Mouse (Mus musculus) kidney, postnatal 0 days (tissue): ENCODE data around the gene Snrpn. TPM values are rescaled to one million over a fixed set of nuclear protein-coding genes. Genes with fewer than 3 reads are reported as not detected.
"Not testable (repeated sequence)": the region's sequence is repeated elsewhere in the genome, so short reads cannot be mapped to it uniquely, and the experiment has no call there.

Experiments
- ATAC-seq: fragments of 200-750 bp; cut with Nextera tagmentation; replicated peaks from 2 replicates; pipeline ENCODE4 v1.8.0; 2017; ENCODE audit warnings: low read depth, moderate number of reproducible peaks, moderate TSS enrichment, moderate library complexity; ENCODE audit not compliant: low FRiP score
- DNase-seq: peaks from one replicate; pipeline ENCODE4 v3.0.0-alpha.2; 2016; ENCODE audit warnings: low spot score
- H3K27ac ChIP-seq: fragments of 300-500 bp; sonication (generic); 2 replicates; pipeline ENCODE4 v1.5.1; 2014; ENCODE audit warnings: mild to moderate bottlenecking
- H3K27me3 ChIP-seq: fragments of 300-500 bp; sonication (generic); 2 replicates; pipeline ENCODE4 v1.6.1; 2014; ENCODE audit warnings: low read length, mixed read lengths; ENCODE audit not compliant: insufficient read depth
- H3K36me3 ChIP-seq: fragments of 300-500 bp; sonication (generic); 2 replicates; pipeline ENCODE4 v1.6.1; 2014; ENCODE audit warnings: low read length, mixed read lengths; ENCODE audit not compliant: insufficient read depth
- H3K4me1 ChIP-seq: fragments of 300-500 bp; sonication (generic); replicated peaks from 2 replicates; pipeline ENCODE4 v1.6.1; 2014; ENCODE audit warnings: antibody characterized with exemption, low read length, mixed read lengths; ENCODE audit not compliant: insufficient read depth
- H3K4me2 ChIP-seq: fragments of 300-500 bp; sonication (generic); 2 replicates; pipeline ENCODE4 v1.6.1; 2014; ENCODE audit warnings: mild to moderate bottlenecking, low read length, moderate library complexity, mixed read lengths
- H3K4me3 ChIP-seq: fragments of 300-500 bp; sonication (generic); replicated peaks from 2 replicates; pipeline ENCODE4 v1.5.1; 2014; ENCODE audit warnings: low read depth, low read length
- H3K9ac ChIP-seq: fragments of 300-500 bp; sonication (generic); 2 replicates; pipeline ENCODE4 v1.6.1; 2014; ENCODE audit warnings: low read depth, low read length
- H3K9me3 ChIP-seq: fragments of 300-500 bp; sonication (generic); replicated peaks from 2 replicates; pipeline ENCODE4 v1.6.1; 2016; ENCODE audit warnings: low read length, inconsistent platforms, mixed read lengths
- CTCF ChIP-seq: IDR thresholded peaks from 2 replicates; pipeline ENCODE4 v1.5.1; 2016; ENCODE audit warnings: antibody characterized with exemption, low read depth, mild to moderate bottlenecking, moderate library complexity
- WGBS: fragments of 180-500 bp; shearing (Covaris S2); extraction: QIAGEN DNeasy Blood & Tissue Kit; methylation state at CpG from one replicate; pipeline ENCODE4 v1.1.7; 2014; 5-methylcytosine and 5-hydroxymethylcytosine counted together
- polyA plus RNA-seq: library from polyadenylated mRNA; unstranded; fragments of >200 nt; fragmentation: Nextera tagmentation; extraction: Ambion mirVana; gene quantifications from 2 replicates; pipeline ENCODE4 v1.2.1, GENCODE M21; 2015

Snrpn gene
- 26.1 and 30.5 TPM in 2 replicates for polyA plus RNA-seq

DNA sequence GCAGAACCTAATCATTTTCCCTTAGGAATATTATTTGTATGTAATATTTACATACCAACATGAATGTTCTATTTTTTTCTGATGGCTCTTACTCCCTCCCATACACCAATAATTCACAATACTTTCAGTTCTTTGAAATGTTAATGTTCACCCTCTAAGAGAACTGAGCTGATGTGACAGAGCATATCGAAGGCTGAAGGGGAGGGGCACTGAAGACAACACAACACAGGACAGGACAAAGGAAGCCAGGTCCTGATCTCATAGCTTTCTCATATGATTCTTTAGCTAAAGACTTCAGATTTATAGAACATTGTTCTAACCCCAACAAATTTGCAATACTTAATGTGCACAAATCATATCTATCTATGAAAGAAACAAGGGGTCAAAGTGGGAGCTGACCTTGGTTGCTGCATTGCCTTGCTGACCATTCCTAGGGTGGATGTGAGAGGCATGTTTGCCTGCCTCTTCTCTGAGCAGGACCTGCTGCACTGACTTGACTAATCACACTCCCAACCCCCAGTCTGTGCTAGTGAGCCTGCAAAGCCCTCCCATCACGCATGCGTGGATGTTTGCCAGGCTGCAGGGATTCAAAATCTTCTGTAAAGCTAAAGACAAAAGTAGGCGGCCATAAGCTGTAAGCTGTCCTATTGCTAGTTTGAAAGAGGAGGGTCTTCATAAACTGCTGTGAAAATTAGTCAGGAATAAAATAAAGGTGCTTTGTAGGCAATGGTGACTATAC is at the start of gene Snrpn:
TSS of gene Snrpn (minus strand) at position 478 of the 739 bp plus-strand sequence.
- WGBS: 59% methylated on average over 4 of the region's 4 CpGs

DNA sequence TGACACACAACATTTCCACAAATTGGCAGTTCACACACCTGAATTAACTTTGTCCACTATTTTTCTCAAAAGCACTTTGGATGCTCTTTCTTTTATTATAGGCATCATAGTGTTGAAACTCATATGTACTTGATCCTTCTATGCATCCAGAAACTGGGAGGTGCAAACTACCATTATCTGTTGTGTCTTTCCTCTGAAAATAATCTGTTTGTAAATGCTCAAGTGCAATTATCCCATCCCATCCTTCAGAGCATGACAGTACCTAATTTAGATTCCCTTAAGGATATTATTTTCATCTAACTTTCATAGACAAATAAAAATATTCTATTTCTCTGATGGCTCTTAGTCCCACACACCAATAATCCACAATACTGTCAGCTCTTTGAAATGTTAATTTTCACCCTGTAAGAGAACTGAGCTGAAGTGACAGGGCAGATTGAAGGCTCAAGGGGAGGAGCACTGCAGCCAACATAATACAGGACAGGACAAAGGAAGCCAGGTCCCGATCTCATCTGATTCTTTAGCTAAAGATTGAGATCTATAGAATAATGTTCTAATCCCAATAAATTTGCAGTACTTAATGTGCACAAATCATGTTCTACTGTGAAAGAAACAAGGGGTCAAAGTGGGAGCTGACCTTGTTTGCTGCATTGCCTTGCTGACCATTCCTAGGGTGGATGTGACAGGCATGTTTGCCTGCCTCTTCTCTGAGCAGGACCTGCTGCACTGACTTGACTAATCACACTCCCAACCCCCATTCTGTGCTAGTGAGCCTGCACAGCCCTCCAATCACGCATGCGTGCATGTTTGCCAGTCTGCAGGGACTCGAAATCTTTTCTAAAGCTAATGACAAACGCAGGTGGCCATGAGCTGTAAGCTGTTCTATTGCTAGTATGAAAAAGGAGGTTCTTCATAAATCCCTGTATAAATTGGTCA is 30.5 kb upstream of the Snrpn start:
- ATAC-seq (no peak), DNase-seq (no peak)
- no peaks in the 10 kb centered on the region for H3K36me3 ChIP-seq
- H3K9me3 ChIP-seq: no peaks in the 10 kb centered on the region
- WGBS: 74% methylated on average over 5 of the region's 5 CpGs
- H3K4me2 ChIP-seq: no peak overlapping the region
- H3K4me1 ChIP-seq: no peaks in the 10 kb centered on the region
- no peaks in the 10 kb centered on the region for H3K27me3 ChIP-seq
- no peak overlapping the region for H3K4me3 ChIP-seq
- no peak overlapping the region for H3K9ac ChIP-seq
- no peak overlapping the region for H3K27ac ChIP-seq
- TF ChIP-seq CTCF: no peak

More for the DNA sequence above, at the start of gene Snrpn:
- H3K4me3 ChIP-seq: no peak within 1 kb of the TSS
- ATAC-seq (no peak), DNase-seq (no peak)
- no peaks in the 10 kb centered on the region for H3K9me3 ChIP-seq
- H3K27ac ChIP-seq: no peak within 1 kb of the TSS
- H3K4me2 ChIP-seq: no peak within 1 kb of the TSS
- H3K9ac ChIP-seq: no peak within 1 kb of the TSS
- no peaks in the 10 kb centered on the region for H3K27me3 ChIP-seq
- TF ChIP-seq CTCF: no peak
- no peaks in the 10 kb centered on the region for H3K4me1 ChIP-seq
- H3K36me3 ChIP-seq: no peaks in the 10 kb centered on the region

DNA sequence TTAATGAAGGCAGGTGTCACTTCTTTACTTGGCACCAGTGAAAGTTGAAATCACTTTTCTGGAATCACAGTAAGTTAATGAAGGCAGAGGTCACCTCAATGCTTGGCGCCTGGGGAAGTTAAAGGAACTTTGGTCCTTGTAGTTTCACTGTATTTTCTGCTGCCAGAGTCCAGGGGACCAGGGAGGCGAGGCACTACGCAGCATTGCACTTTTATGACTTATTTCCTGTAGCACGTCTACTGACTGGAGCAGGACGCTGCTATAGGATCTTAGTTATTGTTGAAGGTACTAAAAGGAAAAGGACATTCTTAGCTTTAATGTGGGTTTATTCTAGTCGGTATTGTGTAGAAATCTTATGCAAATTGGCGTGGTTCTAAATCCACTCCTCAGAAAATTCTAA is 14.7 kb downstream of the Snrpn start:
- Histone ChIP-seq H3K27ac (no peak overlapping the region), H3K4me3 (no peak overlapping the region), H3K36me3 (no peaks in the 10 kb centered on the region), H3K4me1 (no peaks in the 10 kb centered on the region), H3K9me3 (no peaks in the 10 kb centered on the region), H3K27me3 (no peaks in the 10 kb centered on the region), H3K4me2 (no peak overlapping the region), H3K9ac (no peak overlapping the region)
- no peak for TF ChIP-seq CTCF
- ATAC-seq (no peak), DNase-seq (no peak)
- 53% methylated on average over 7 of the region's 7 CpGs for WGBS

DNA sequence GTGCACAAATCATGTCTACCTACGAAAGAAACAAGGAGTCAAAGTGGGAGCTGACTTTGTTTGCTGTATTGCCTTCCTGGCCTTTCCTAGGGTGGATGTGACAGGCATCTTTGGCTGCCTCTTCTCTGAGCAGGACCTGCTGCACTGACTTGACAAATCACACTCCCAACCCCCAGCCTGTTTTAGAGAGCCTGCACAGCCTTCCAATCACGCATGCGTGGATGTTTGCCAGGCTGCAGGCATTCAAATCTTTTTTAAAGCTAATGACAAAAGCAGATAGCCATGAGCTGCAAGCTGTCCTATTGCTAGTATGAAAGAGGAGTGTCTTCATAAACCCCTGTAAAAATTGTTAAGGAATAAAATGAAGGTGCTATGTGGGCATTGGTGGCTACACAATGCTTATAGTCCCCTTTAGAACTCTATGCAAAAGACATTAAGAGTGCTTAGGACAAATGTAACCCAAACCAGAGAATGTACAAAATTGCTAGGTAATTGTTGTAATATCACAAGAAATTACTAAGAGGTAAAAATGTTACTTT is 16.9 kb downstream of the Snrpn start:
- not testable (repeated sequence) for H3K27me3 ChIP-seq, H3K27ac ChIP-seq, H3K9me3 ChIP-seq, H3K4me1 ChIP-seq, H3K9ac ChIP-seq, H3K36me3 ChIP-seq, ATAC-seq, DNase-seq, H3K4me3 ChIP-seq, H3K4me2 ChIP-seq
- WGBS: 74% methylated on average over 3 of the region's 3 CpGs

DNA sequence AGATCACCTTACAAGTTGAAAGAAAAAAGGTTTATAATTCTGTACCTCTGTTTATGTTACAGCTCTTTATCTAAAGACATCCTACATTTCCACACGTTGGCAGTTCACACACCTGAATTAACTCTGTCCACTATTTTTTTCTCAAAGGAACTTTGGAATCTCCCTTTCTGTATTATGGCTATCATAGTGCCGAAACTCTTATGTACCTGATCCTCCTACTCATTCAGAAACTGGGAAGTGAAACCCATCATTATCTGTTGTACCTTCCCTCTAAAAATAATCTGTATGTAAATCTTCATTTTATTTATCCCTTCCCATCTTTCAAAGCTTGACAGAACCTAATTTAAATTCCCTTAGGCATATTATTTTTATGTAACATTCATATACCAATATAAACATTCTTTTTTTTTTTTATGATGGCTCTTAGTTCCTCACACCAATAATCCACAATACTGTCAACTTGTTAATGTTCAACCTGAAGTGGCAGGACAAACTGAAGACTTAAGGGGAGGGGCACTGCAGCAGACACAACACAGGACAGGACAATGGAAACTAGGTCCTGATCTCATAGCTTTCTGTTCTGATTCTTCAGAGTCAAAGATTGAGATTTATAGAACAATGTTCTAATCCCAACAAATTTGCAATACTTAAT is 17.5 kb downstream of the Snrpn start:
- no peak for TF ChIP-seq CTCF
- Histone ChIP-seq H3K27me3 (no peaks in the 10 kb centered on the region), H3K9me3 (no peaks in the 10 kb centered on the region), H3K4me3 (no peak overlapping the region), H3K9ac (no peak overlapping the region), H3K36me3 (no peaks in the 10 kb centered on the region), H3K4me1 (no peaks in the 10 kb centered on the region), H3K27ac (no peak overlapping the region), H3K4me2 (no peak overlapping the region)
- DNase-seq: no peak
- ATAC-seq: no peak
- WGBS: 65% methylated on average over 2 of the region's 2 CpGs
